Comparison of ENCODE assay signal across 9 mouse cellular contexts in genomic region chr10:99261636-99262318, GRCm38 (mm10). TPM values are rescaled to one million over a fixed set of nuclear protein-coding genes. Genes with fewer than 3 reads are reported as not detected.
DNase-seq lines count a peak whose midpoint lies in the region; ATAC-seq lines count a peak whose summit lies in the region.
"Had no signal": no experiment of that assay in that cellular context is flagged by ENCODE, and none has a peak within 500 bp of the region (broad histone marks: within the 10 kb centered on the region; RNA-seq: fewer than 3 reads in every experiment).

No protein-coding gene starts in this region.

- H3K36me3 ChIP-seq in limb, embryonic 13.5 days: peaks cover 3% of the 10 kb centered on the region; the same call in 1 of the 2 replicates
- no peaks in the 10 kb centered on the region for H3K36me3 ChIP-seq in midbrain, embryonic 14.5 days (ENCODE audit: control insufficient read depth, insufficient read depth, low read length)
- H3K36me3 ChIP-seq: G1E had no signal

- H3K9ac ChIP-seq in limb, embryonic 13.5 days: peak overlapping the region; percentile 86
- peak overlapping the region; percentile 81 for H3K9ac ChIP-seq in midbrain, embryonic 14.5 days (replicated peaks; ENCODE audit: low read length)

- H3K4me3 ChIP-seq in limb, embryonic 13.5 days: peak overlapping the region; percentile 71
- peak overlapping the region; percentile 60 for H3K4me3 ChIP-seq in midbrain, embryonic 14.5 days (replicated peaks; ENCODE audit: low read depth, low read length)

- WGBS in limb, embryonic 13.5 days: under 1% methylated on average over 60 of the region's 62 CpGs
- WGBS in midbrain, embryonic 14.5 days: under 1% methylated on average over 58 of the region's 62 CpGs

- H3K4me1 ChIP-seq in limb, embryonic 13.5 days: peaks cover 38% of the 10 kb centered on the region
- peaks cover 28% of the 10 kb centered on the region for H3K4me1 ChIP-seq in midbrain, embryonic 14.5 days (ENCODE audit: control insufficient read depth, insufficient read depth, low read length)

- H3K9me3 ChIP-seq in limb, embryonic 13.5 days: no peaks in the 10 kb centered on the region
- H3K9me3 ChIP-seq in midbrain, embryonic 14.5 days (ENCODE audit: control insufficient read depth, low read length): no peaks in the 10 kb centered on the region

- no peaks in the 10 kb centered on the region for H3K27me3 ChIP-seq in limb, embryonic 13.5 days
- peaks cover 10% of the 10 kb centered on the region; the same call in 1 of the 2 replicates for H3K27me3 ChIP-seq in midbrain, embryonic 14.5 days (ENCODE audit: control insufficient read depth, insufficient read depth, low read length)

- peak overlapping the region; percentile 85 for H3K4me2 ChIP-seq in limb, embryonic 13.5 days (replicated peaks)
- H3K4me2 ChIP-seq in midbrain, embryonic 14.5 days (ENCODE audit: low read length): peak overlapping the region; percentile 93

- ATAC-seq in limb, embryonic 13.5 days (ENCODE audit: low FRiP score, low read depth): peak; percentile 57
- ATAC-seq in midbrain, embryonic 14.5 days (ENCODE audit: low FRiP score, low TSS enrichment): peak; percentile 40

- peak overlapping the region; percentile 96 for H3K27ac ChIP-seq in limb, embryonic 13.5 days
- peak overlapping the region; percentile 88 for H3K27ac ChIP-seq in midbrain, embryonic 14.5 days (replicated peaks; ENCODE audit: low read depth, low read length)

- peak; percentile 82 for DNase-seq in layer of hippocampus, adult 11-12 months (ENCODE audit: low spot score)
- DNase-seq in layer of hippocampus, adult 9-10 months (ENCODE audit: low spot score): no peak
- peak; percentile 79 for DNase-seq in embryo, embryonic 11.5 days (ENCODE audit: low read depth, low spot score)
- peak; percentile 100 for DNase-seq in heart, adult 11 months
- DNase-seq in kidney, adult 18-20 months: peak; percentile 94
- DNase-seq in midbrain, embryonic 14.5 days: peak; percentile 89
- DNase-seq in spleen, adult 18-20 months: peak; percentile 82 to 90

RNA-seq across cellular contexts. Expression of gene Dusp6, which starts 1.3 kb away (rescaled TPM):
- 64.3 and 72.1 TPM in 2 replicates for polyA plus RNA-seq in limb, embryonic 13.5 days (2015; fragmentation: Nextera tagmentation; extraction: Ambion mirVana)
- polyA plus RNA-seq in midbrain, embryonic 14.5 days (2014; fragmentation: Nextera tagmentation; extraction: Ambion mirVana): 20.7 and 25.4 TPM in 2 replicates
- polyA plus RNA-seq: G1E had no signal
